Mouse (Mus musculus) embryonic fibroblast, embryonic 13.5 days (primary cell): ENCODE results near the gene T.

Experiments used
- CTCF ChIP-seq: IDR thresholded peaks from 2 replicates; pipeline ENCODE4 v1.5.1; 2011; ENCODE audit warnings: mild to moderate bottlenecking, control low read depth, low read length, moderate library complexity, borderline replicate concordance; ENCODE audit not compliant: insufficient read depth
- POLR2A ChIP-seq: IDR thresholded peaks from 2 replicates; pipeline ENCODE4 v1.6.1; 2011; ENCODE audit warnings: low read depth, mild to moderate bottlenecking, control low read depth, low read length, moderate library complexity

DNA sequence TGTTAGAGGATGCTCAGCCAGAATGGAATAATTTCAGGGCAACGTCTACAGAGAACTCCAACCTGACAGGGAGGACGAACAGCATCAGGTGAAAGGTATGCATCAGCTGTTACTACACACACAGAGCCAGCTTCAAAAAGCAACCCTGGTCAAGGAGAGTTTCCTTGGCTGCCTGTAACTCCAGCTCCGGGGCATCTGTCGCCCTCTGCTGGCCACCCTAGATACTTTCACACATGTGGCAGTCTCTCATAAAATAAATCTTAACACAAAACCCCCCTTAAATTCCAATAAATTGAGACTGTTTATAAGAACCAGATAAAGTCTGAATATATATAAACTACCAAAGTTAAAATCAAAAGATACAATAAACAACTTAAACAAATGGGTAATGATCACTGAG lies 27.3 kb downstream of the T start:
- no peak for TF ChIP-seq POLR2A
- peak; percentile 48; the same call in 1 of the 2 replicates for TF ChIP-seq CTCF
